Mouse (Mus musculus): ENCODE data around the gene Hist3h2ba.
"Not testable (repeated sequence)": the region's sequence is repeated elsewhere in the genome, so short reads cannot be mapped to it uniquely, and the experiment has no call there.

Gene Hist3h2ba

DNA sequence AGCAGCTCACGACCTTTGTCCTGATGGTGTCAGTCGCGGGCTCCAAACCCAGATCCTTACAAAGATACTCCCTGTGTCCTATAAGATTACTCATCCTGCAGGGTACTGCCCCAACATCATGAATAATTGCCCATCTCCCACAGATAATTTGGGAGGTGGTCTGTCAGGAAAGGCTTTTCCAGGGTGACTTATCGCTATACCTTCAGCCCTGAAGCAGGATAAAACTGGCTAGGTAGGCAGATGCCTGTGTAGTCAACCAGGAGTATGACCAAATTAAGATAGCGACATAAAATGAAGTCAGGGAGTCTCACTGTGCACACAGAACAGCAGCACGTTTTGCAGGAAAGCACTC, 9.7 kb upstream of the Hist3h2ba start:
- no peak for DNase-seq

DNA sequence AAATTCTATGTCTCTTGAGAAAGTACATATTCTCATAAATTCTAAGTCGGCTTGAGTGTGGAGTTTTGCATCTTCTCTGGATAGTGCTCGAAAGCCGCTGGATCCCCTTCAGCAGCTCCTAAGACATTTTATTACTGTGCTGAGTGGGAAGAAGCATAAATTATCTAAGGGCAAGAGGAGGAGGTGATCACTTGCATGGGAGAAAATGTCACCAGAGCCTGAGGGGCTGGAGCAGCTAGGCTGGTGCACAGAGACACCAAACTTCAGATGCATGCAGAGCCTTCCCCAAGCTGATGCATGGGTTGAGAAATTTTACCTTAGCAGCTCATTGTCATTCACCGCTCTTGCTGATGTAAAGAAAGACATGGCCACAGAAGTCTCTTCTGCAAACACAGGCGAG, 4.6 kb upstream of the Hist3h2ba start:
- no peak for DNase-seq

DNA sequence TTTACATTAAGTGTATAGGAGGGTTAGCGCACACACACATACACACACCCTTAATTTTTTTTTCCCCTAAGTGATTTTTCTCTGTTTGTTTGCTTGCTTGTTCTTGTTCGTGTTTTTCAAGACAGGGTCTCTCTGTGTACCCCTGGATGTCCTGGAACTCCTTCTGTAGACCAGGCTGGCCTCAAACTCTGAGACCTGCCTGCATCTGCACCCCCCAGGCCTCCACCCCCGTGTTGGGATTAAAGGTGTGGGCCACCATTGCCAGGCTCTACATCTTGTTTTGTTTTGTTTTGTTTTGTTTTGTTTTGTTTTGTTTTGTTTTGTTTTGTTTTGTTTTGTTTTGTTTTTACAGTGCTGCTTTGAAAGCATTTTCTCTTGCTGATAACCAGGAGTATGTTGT, 1.4 kb upstream of the Hist3h2ba start:
- no peak for DNase-seq

DNA sequence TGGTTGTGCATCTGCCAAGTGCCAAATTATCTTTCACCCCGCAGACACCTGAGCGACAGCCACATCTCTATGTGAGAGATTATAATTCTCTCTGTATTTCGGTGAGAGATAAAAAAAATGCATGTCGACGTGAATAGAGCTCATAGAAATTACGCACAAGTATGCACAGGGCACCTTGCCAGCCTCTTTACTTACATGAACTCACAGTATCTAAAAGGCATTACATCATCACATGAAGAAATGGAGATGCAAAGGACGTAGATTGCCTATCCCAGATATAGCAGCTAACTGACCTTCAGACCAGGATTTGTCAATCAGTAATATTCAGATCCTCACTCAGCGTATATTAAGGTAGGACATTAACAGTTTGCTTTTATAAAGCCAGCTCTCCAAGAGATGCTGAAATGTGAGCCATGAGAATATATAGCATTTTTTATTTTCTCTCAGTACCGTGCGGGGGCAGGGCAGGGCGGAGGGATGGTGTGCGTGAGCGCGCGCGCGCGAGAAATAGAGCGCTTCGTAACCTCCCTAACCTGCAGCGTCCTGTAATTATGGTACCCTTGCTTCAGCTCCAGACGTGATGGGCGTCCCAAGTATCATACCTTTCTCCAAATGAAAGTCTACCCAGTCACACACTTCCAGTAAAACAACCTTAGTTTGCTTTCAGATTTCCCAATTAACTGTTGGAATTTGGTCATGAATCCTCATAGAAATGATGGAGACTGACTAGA, 757 bp upstream of the Hist3h2ba start:
- no peak for DNase-seq

DNA sequence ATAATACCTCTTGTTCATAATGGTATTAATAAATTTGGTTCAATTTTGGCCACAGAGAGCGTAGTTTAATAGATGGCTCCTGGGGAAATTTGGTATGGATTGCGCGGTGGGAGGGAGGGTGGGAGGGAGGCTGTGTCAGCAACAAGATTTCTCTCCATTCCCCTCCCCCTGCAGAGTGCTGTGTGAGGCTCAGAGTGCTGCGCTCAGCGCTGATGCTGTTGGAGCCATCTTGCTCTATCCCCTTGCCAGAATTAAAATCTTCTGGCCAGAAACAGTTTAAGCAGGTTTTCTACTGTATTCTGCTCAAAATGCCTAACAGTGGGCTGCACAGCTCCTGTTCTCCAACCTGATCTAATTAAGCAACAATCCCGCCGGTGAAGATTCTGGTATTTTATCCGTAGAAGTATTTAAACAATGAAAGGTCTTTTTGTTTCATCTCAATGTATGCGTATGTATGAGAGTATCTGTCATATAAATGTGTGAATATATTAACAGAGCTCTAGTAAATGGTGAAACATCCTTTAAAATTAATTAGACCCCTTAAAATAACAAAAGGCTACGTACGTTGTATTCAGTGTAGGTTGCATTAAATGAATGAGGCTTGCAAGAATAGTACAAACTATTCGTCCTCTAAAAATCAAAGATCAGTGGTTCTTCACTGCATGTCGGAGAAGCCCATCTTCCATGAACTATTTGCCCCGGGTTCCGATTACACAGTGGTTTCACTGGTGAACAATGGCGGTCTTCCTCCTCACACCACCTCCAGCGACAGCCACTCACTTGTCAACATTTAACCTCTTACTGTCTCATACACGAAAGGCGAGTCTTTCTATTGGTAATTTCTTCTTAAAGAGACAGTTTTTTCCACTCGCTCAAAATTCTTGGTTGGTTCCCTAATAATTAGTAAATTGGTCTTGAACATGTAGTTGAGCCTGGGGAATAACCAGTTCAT, 1.0 kb downstream of the Hist3h2ba start:
- DNase-seq = no peak

DNA sequence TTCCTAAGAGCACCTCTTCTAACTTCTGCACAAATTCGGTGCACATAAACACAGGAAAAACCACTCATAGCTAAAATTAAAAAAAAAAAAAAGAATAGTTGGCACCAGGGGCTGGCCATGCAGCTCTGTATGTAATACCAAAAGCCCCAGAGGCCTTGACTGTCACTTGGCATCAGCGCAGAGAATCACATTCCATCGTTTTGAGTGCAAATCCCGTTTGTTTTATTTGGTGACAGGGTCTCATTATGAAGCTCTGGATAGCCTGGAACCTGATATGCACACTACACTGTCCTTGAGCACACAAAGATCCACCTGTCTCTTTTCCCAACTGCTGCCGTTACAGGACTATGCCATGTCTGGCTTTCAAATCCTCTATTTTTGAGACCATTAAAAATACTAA, 2.5 kb downstream of the Hist3h2ba start:
- DNase-seq = no peak

DNA sequence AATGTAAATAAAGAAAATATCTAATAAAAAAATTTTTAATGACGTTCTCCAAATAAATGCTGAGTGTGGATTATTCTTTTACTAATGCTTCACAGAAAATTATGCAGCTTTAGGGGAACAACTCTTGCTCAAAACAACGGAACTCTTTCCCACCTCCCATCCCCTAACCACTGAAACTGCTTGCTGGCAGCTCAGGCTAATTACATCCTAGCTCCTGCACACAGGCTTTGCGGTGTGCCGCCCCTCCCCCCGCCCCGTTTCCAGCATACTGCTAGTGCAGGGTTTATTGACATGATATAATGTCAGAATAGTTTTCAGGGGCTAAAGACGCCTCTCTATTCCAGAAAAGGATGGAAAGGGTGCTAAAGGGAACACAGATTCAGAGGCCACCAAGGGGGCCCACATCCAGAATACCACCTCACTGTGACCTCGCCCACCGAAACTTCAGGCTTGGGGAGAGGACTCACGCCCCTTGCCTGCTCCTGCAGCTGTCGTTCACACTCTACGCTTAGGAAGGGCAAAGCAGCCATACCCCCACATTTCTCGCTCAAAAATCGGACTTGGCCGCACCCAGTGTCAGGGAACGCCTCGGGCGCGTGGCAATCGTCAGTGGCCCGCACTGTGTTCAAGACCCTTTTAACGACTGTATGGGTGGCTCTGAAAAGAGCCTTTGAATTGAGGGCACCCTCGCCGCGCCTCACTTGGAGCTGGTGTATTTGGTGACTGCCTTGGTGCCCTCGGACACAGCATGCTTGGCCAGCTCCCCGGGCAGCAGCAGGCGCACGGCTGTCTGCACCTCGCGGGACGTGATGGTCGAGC, 4.8 kb downstream of the Hist3h2ba start:
- no peak for DNase-seq

DNA sequence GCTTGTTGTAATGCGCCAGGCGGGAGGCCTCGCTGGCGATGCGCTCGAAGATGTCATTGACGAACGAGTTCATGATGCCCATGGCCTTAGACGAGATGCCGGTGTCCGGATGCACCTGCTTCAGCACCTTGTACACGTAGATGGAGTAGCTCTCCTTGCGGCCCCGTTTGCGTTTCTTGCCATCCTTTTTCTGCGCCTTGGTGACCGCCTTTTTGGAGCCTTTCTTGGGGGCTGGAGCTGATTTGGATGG, 5.4 kb downstream of the Hist3h2ba start:
- DNase-seq = not testable (repeated sequence)

DNA sequence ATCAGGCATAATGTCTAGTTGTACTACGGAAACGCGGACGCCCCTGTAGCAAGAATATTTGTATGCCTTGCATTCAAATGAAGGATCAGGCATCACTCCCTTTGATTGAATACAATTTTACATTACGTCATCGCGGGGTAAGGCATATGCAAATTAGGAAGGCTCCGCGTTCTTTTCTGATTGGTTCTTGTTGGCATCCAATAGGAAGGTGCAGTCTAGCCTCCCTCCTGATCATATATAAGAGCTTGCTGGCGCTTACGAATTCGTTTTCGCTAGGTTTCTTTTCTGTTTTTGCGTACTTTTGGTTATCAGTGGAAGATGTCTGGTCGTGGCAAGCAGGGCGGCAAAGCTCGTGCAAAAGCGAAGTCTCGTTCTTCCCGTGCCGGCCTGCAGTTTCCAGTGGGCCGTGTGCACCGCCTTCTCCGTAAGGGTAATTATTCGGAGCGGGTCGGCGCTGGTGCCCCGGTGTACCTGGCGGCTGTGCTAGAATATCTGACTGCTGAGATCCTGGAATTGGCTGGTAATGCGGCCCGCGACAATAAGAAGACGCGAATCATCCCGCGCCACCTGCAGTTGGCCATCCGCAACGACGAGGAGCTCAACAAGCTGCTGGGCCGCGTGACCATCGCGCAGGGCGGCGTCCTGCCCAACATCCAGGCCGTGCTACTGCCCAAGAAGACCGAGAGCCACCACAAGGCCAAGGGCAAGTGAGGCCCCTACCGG, 5.9 kb downstream of the Hist3h2ba start, which contains the start of the genes Hist3h2a and Trim17:
Gene Hist3h2a, plus strand, starts transcription at position 266 of the 723 bp plus-strand sequence.
Gene Trim17, plus strand, starts transcription at position 266 of the 723 bp plus-strand sequence.
- peak; percentile 97 for DNase-seq

DNA sequence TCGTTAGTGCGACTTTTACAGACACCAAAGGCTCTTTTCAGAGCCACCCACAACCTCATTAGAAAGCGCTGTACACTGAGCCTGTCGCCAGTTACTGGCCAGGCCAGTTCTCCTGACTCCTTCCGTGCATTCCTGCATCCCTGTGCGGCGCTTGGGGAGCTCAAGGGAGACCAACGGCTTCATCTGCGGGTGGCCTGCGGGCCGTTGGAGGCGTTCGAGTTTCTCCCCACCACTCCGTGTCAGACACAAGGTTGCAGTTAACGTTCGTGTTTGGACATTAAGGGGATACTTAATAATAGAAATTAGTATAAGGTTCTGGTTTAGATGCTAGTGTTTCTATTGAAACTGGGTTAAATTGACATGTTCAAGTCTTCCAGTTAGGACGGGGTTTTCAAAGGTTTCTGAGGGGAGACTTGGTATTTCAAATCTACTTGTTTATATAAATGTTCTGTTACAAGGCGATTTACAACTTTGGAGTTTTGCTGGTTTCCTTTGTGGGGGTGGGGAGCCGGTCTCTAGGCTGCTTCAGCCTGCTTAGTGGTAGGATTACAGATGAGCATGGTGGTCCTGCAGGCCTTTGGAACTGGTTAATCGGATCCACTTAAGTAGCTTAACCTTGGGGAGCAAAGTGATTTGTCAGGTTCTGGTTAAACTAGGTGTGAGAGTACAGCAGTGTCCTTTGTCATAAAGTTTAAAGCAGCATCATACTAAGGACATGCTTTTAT, 6.6 kb downstream of the Hist3h2ba start:
- DNase-seq = peak; percentile 31

DNA sequence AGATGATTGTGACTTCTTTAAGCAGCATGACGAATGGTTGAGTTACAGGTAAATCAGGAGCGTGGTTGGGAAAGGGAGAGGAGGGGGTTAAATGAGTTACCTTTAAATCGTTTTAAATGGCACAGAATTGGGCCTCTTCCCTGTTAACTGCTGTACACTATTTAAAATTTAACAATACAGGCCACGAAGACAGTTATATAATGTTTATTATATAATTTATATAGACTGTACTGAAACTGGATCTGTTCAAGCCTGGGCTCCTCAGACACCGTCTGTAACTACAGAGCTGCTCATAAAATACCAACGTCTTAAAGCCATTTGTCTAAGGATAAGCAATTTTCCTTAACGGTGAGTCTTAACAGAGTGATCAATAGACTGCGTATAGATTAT, 7.1 kb downstream of the Hist3h2ba start:
- DNase-seq = no peak

DNA sequence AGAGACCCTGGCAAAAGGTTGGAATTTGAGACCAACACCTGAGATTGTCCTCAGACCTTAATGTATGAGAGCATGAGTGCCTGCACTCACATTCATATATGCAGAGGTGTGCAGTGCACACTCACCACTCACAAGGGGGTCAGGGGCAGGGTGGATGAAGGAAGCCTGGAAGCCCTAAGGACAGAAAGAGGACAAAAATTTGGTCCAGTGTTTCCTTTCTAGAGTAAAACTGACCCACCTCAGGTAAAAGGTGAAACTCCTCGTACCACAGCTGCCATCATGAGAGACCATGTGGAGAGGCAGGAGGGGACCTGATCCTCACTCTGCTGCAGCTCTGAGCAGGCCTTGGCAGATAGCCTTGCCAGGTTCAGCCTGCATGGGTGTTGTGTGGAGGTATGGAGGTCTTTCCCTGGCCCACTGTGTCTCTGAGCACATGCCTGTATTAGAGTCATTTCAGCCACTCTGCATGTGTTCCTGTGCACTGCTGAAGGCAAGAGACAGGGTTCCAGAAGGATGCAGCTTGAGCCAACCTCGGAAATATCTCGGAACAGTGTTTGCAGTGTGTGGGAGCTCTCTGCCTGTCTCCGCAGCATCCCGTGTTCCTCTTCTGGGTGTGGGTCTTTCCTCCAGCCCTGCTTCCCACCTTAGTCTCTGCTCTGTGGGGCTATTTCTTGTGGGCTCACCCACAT, 8.7 kb downstream of the Hist3h2ba start:
- DNase-seq = no peak

DNA sequence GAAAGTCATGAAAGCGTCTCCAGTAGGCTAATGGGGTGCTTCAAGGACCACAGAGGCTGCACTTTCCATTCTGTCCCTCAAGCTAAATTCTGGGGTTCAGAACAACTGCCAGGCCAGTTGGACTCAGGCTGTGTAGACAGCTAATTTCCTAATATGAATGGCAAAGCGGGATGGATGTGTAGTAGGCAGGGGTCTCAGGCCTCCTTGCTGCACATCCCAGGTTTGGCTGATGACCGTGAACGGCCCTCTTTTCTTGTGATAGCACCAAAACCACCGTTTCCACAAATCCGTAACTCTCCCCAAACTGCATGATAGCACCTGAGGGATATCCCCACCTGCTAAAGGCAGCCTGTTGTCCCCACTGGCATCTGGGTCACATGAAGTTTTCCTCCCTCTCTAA, 9.8 kb downstream of the Hist3h2ba start:
- no peak for DNase-seq

DNA sequence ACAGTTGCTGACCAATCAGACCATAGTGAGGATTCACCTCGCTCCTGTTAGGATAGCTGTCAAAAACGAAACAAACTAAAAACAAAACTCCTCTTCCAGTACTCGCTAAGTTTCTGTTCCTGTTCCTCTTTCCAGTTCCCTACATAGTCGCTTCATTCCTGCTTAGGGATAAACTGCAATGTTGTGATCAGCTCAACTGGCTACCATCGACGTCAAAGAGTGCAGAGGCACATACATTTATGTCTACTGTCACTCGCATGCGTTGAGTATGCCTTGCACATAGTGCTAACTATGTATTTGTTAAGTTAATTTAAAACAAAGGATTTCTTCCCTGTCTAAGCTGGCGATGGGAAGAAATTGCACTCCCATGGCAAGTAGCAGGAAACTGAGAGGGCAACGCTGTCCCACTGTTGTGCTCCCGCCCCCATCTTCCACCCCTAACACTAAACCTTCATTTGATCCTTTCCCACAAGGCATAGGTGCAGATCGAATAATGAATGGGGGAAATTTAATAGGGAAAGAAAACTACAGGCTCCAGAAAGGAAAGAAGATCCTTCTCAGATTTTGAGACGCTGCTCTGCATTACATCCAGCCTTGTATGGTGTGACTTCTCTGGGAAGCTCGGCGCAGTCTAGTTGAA, 10.6 kb downstream of the Hist3h2ba start:
- no peak for DNase-seq

DNA sequence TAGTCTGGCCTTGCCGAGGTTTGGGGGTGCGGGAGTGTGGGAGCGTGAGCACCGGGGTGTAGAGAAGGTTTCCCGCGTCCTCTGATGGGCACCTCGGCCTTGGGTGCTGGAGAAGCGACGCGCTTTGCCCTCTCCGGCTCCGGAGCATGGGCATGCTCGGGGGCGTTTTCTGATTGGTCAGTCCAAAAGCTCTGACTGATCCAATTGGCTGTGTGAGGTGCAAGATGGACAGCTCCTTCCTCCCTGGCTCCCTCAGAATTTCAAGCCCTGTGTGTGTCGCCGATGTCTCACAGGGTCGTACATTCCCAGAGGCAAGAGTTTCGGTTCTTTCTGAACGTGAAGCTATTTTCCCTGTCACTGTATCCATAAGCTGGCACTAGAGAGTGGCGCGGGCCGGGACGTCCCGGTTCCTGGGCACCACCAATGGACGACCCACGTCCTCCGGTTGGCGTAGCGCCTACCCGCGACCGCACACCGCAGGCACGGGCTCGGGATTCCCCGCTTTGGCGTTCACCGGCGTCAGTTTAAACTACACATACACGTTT, 11.3 kb downstream of the Hist3h2ba start:
- peak; percentile 91 for DNase-seq

DNA sequence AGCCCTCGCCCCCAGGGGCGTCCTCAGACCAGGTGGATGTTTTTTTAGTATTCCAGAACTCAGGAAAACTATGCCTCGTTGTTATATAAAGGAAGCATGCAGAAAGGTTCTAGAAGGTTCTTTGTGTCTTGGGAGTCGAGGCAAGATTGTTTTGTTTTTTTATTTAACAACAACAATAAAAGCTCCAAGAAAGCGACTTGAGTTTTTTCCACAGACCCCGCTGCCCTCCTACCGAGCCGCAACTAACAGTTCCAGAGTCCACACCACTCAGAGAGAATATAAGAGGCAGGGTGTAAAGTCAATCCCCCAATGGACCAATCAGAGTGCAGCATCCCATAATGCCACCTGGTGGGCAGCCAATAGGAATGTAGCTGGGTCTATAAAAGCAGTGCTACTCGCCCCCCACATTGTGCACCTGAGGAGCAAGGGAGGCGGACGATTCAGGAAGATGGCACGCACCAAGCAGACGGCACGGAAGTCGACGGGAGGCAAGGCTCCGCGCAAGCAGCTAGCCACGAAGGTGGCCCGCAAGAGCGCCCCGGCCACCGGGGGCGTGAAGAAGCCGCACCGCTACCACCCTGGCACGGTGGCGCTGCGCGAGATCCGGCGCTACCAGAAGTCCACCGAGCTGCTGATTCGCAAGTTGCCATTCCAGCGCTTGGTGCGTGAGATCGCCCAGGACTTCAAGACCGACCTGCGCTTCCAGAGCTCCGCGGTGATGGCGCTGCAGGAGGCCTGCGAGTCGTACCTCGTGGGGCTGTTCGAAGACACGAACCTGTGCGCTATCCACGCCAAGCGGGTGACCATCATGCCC, 12.9 kb downstream of the Hist3h2ba start:
- no peak for DNase-seq

DNA sequence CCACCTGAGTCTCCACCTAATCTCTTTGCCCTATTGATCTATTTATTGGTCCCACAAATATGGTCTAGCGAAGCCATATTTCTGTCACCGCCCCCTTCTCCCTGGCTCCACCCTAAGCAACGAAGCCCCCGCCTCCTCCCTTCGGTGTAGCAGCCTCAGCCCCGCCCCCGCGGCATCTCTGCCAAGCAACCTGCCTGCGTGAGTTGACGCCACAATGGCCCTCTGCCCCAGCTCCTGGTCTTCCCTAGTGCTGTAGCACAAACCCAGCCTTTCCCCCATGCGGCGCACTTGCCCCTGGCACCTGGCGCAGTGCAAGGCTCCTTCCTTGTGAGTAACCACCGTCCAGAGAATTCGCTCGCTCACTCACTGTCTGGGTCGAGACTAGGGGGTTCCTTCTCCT, 14.8 kb downstream of the Hist3h2ba start:
- DNase-seq = peak; percentile 74

DNA sequence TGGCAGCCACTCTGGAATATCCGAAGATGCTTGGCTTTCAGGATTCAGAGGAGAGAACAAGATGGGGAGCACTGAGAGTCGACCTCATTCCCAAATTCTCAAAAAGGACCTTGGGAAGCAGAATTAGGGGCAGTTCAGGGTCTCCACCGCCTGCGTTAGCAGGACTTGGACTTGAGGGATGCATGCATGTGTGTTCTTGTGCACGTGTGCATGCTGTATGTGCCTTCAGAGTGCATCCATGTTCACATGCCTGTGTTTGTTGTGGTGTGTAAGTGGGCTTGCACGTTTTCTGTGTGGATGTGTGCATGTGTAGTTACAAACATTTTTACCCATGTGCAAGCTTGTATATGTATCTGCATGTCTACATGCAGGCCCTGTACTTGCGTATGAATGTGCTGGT, 15.5 kb downstream of the Hist3h2ba start:
- no peak for DNase-seq

DNA sequence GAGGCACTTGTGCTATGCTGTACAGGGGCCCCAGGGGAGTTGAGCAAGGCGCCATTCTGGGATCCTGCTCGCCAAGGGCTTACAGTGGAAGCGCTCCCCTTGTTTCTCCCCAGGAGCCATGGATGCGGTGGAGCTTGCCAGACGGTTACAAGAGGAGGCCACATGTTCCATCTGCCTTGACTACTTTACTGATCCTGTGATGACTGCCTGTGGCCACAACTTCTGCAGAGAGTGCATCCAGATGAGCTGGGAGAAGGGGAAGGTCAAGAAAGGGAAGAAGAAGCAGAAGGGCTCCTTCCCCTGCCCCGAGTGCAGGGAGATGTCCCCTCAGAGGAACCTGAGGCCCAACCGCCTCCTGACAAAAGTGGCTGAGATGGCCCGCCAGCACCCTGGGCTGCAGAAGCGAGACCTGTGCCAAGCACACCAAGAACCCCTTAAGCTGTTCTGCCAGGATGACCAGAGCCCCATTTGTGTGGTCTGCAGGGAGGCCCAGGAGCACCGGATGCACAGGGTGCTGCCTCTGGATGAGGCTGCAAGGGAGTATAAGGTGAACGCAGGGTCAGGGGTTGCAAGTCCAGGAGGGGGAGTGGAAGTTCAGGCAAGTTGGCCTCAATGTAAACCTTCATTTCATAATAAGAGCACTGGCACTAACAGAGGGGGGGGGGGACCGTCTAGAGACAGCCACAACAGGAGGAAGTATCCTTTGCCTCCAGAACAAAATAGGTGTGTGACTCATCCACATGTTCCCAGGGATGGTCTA, 16.5 kb downstream of the Hist3h2ba start:
- no peak for DNase-seq
